Mouse (Mus musculus) megakaryocyte, embryonic 14.5 days (primary cell): ENCODE data around the gene Nipa2.

Experiments
- FLI1 ChIP-seq: IDR thresholded peaks from 2 replicates; pipeline ENCODE4 v1.6.1; 2012; ENCODE audit warnings: low read length, inconsistent platforms, mixed read lengths
- GATA1 ChIP-seq: IDR thresholded peaks from 3 replicates; pipeline ENCODE4 v1.6.1; 2012; ENCODE audit warnings: mixed read lengths, low read length, inconsistent platforms, borderline replicate concordance

- TF ChIP-seq GATA1: no peak
- TF ChIP-seq FLI1: no peak
Observed at GRCm38 (mm10) chr7:55889996-55890395, 72.3 kb downstream of the Nipa2 start.
